9 mouse cellular contexts compared by ENCODE assay signal in genomic region chr7:92740411-92741115, GRCm38 (mm10). TPM values are rescaled to one million over a fixed set of nuclear protein-coding genes. Genes with fewer than 3 reads are reported as not detected.
DNase-seq lines count a peak whose midpoint lies in the region; ATAC-seq and TF ChIP-seq lines count a peak whose summit lies in the region.
"Had no signal": no experiment of that assay in that cellular context is flagged by ENCODE, and none has a peak within 500 bp of the region (broad histone marks: within the 10 kb centered on the region; RNA-seq: fewer than 3 reads in every experiment).

No protein-coding gene starts in this region.

- H3K27me3 ChIP-seq in E14TG2a.4 (ENCODE audit: insufficient read depth, low read length), result no peaks in the 10 kb centered on the region
- H3K27me3 ChIP-seq in forebrain, embryonic 12.5 days, result no peaks in the 10 kb centered on the region
- H3K27me3 ChIP-seq in limb, embryonic 15.5 days, result no peaks in the 10 kb centered on the region
- H3K27me3 ChIP-seq in stomach, embryonic 15.5 days (replicated peaks), result no peaks in the 10 kb centered on the region

- peak overlapping the region; percentile 78 for H3K4me3 ChIP-seq in gastrocnemius, adult 2 months
- H3K4me3 ChIP-seq in E14TG2a.4 (replicated peaks; ENCODE audit: low read length), result peak overlapping the region; percentile 97
- H3K4me3 ChIP-seq in forebrain, embryonic 12.5 days (replicated peaks), result peak overlapping the region; percentile 76
- H3K4me3 ChIP-seq in limb, embryonic 15.5 days, result peak overlapping the region; percentile 60
- peak overlapping the region; percentile 76 for H3K4me3 ChIP-seq in stomach, embryonic 15.5 days (replicated peaks)

- no peak for TF ChIP-seq CTCF in gastrocnemius, adult 2 months (IDR thresholded peaks at IDR 0.05)
- no peak for TF ChIP-seq CTCF in E14TG2a.4 (conservative IDR thresholded peaks at IDR 0.05; ENCODE audit: low read length)

- 2% methylated on average over 23 of the region's 23 CpGs for WGBS in forebrain, embryonic 12.5 days
- 2% methylated on average over 23 of the region's 23 CpGs for WGBS in limb, embryonic 15.5 days
- under 1% methylated on average over 23 of the region's 23 CpGs for WGBS in stomach, embryonic 15.5 days

- H3K36me3 ChIP-seq in E14TG2a.4 (ENCODE audit: insufficient read depth, low read length), result peaks cover 44% of the 10 kb centered on the region
- H3K36me3 ChIP-seq in forebrain, embryonic 12.5 days (replicated peaks), result peaks cover 18% of the 10 kb centered on the region
- H3K36me3 ChIP-seq in limb, embryonic 15.5 days, result peaks cover 12% of the 10 kb centered on the region; the same call in 1 of the 2 replicates
- 0 out of 2 replicates have a peak, but pooled peaks cover 2% of the 10 kb centered on the region for H3K36me3 ChIP-seq in stomach, embryonic 15.5 days

- peak; percentile 19 for DNase-seq in gastrocnemius, adult 2 months
- no peak for DNase-seq in gastrocnemius, postnatal 25 days
- DNase-seq in gastrocnemius, postnatal 36 days, result no peak
- no peak for DNase-seq in right cerebral cortex, postnatal 25 days

- H3K9ac ChIP-seq in forebrain, embryonic 12.5 days, result peak overlapping the region; percentile 92
- peak overlapping the region; percentile 72 for H3K9ac ChIP-seq in limb, embryonic 15.5 days
- peak overlapping the region; percentile 90 for H3K9ac ChIP-seq in stomach, embryonic 15.5 days

- H3K4me1 ChIP-seq in E14TG2a.4 (replicated peaks; ENCODE audit: low read depth, low read length), result peaks cover 56% of the 10 kb centered on the region
- peaks cover 44% of the 10 kb centered on the region for H3K4me1 ChIP-seq in forebrain, embryonic 12.5 days
- peaks cover 27% of the 10 kb centered on the region for H3K4me1 ChIP-seq in limb, embryonic 15.5 days
- H3K4me1 ChIP-seq in stomach, embryonic 15.5 days, result peaks cover 5% of the 10 kb centered on the region; the same call in 1 of the 2 replicates

- H3K27ac ChIP-seq in gastrocnemius, adult 2 months, result peak overlapping the region; percentile 98
- H3K27ac ChIP-seq in forebrain, embryonic 12.5 days, result peak overlapping the region; percentile 93
- peak overlapping the region; percentile 91 for H3K27ac ChIP-seq in limb, embryonic 15.5 days
- peak overlapping the region; percentile 92 for H3K27ac ChIP-seq in stomach, embryonic 15.5 days

- no peaks in the 10 kb centered on the region for H3K9me3 ChIP-seq in E14TG2a.4 (ENCODE audit: low read length)
- H3K9me3 ChIP-seq in forebrain, embryonic 12.5 days, result no peaks in the 10 kb centered on the region
- H3K9me3 ChIP-seq in limb, embryonic 15.5 days, result no peaks in the 10 kb centered on the region
- H3K9me3 ChIP-seq in stomach, embryonic 15.5 days, result no peaks in the 10 kb centered on the region

- ATAC-seq in forebrain, embryonic 12.5 days (ENCODE audit: low FRiP score), result no peak
- ATAC-seq in limb, embryonic 15.5 days (ENCODE audit: insufficient number of reproducible peaks, low FRiP score, low TSS enrichment, low read depth), result no peak
- ATAC-seq in stomach, embryonic 15.5 days (ENCODE audit: insufficient read depth, low FRiP score, low read depth), result no peak

- intact Hi-C loops in gastrocnemius, adult 2 months (cut with DNase I), result loop anchor here (2.0 to 5.0 kb wide), 4 partner anchors 72 to 178 kb away; partner anchors contain the start of genes Ccdc90b, Ddias, Pcf11 and Prcp
- intact Hi-C loops in gastrocnemius, postnatal 36 days (cut with DNase I), result loop anchor here (5.0 kb wide), 4 partner anchors 37 to 178 kb away; partner anchors contain the start of genes Ccdc90b and Pcf11

- H3K4me2 ChIP-seq in forebrain, embryonic 12.5 days, result peak overlapping the region; percentile 89
- peak overlapping the region; percentile 83 for H3K4me2 ChIP-seq in limb, embryonic 15.5 days
- peak overlapping the region; percentile 59 for H3K4me2 ChIP-seq in stomach, embryonic 15.5 days

RNA-seq across cellular contexts. Expression of gene Rab30, which starts 0.8 kb away (rescaled TPM):
- total RNA-seq in gastrocnemius, adult 2 months (2021), result 1 to 10 TPM; 6.5 to 7.7 TPM
- total RNA-seq in gastrocnemius, postnatal 25 days (2021), result 10 to 100 TPM in 1 of 2 experiments, 1 to 10 TPM in 1; 6.7 to 12.7 TPM
- 21.7 and 22.0 TPM in 2 replicates for polyA plus RNA-seq in forebrain, embryonic 12.5 days (2016; fragmentation: Nextera tagmentation; extraction: Ambion mirVana)
- 21.3 and 22.4 TPM in 2 replicates for polyA plus RNA-seq in limb, embryonic 15.5 days (2015; fragmentation: Nextera tagmentation; extraction: Ambion mirVana)
- 18.4 and 23.9 TPM in 2 replicates for polyA plus RNA-seq in stomach, embryonic 15.5 days (2015; fragmentation: Nextera tagmentation; extraction: Ambion mirVana)
- 1 to 10 TPM; 5.7 to 6.6 TPM for total RNA-seq in gastrocnemius, postnatal 36 days (2021)
- total RNA-seq: hematopoietic stem cell, adult 5-6 weeks had no signal
